Mouse (Mus musculus) limb, embryonic 15.5 days (tissue): ENCODE measurements around the gene Polr2c. TPM values are rescaled to one million over a fixed set of nuclear protein-coding genes. Genes with fewer than 3 reads are reported as not detected.
A peak's percentile ranks its signal among the peaks of the same experiment; 100 is the strongest.

Experiments
- ATAC-seq: fragments of 200-750 bp; cut with Nextera tagmentation; 2 replicates; pipeline ENCODE4 v1.8.0; 2017; ENCODE audit warnings: low read depth, moderate TSS enrichment; ENCODE audit not compliant: insufficient number of reproducible peaks, low FRiP score, low TSS enrichment
- H3K27ac ChIP-seq: fragments of 300-500 bp; sonication (generic); 2 replicates; pipeline ENCODE4 v1.5.1; 2015; ENCODE audit warnings: moderate library complexity, mild to moderate bottlenecking, inconsistent platforms
- H3K27me3 ChIP-seq: fragments of 300-500 bp; sonication (generic); 2 replicates; pipeline ENCODE4 v1.6.1; 2015; ENCODE audit warnings: inconsistent platforms
- H3K36me3 ChIP-seq: fragments of 300-500 bp; sonication (generic); 2 replicates; pipeline ENCODE4 v1.6.1; 2015; ENCODE audit warnings: inconsistent platforms
- H3K4me1 ChIP-seq: fragments of 300-500 bp; sonication (generic); 2 replicates; pipeline ENCODE4 v1.6.1; 2015; ENCODE audit warnings: inconsistent platforms
- H3K4me2 ChIP-seq: fragments of 300-500 bp; sonication (generic); 2 replicates; pipeline ENCODE4 v1.6.1; 2015; ENCODE audit warnings: mild to moderate bottlenecking, inconsistent platforms
- H3K4me3 ChIP-seq: fragments of 300-500 bp; sonication (generic); 2 replicates; pipeline ENCODE4 v1.5.1; 2015; ENCODE audit warnings: mild to moderate bottlenecking, inconsistent platforms
- H3K9ac ChIP-seq: fragments of 300-500 bp; sonication (generic); 2 replicates; pipeline ENCODE4 v1.6.1; 2015; ENCODE audit warnings: inconsistent platforms
- H3K9me3 ChIP-seq: fragments of 300-500 bp; sonication (generic); 2 replicates; pipeline ENCODE4 v1.6.1; 2016; ENCODE audit warnings: inconsistent platforms
- WGBS: fragments of 180-500 bp; shearing (Covaris S2); methylation state at CpG from one replicate; pipeline ENCODE4 v1.1.7; 2015; 5-methylcytosine and 5-hydroxymethylcytosine counted together
- polyA plus RNA-seq: library from polyadenylated mRNA; unstranded; fragments of >200 nt; fragmentation: Nextera tagmentation; extraction: Ambion mirVana; gene quantifications from 2 replicates; pipeline ENCODE4 v1.2.1, GENCODE M21; 2015

The Polr2c gene
- polyA plus RNA-seq, 1 experiment from 2014 or later = 121 TPM

- Histone ChIP-seq H3K27ac (peak overlapping the region; percentile 47; the same call in 1 of the 2 replicates), H3K4me3 (no peak overlapping the region), H3K4me2 (no peak overlapping the region), H3K9me3 (no peaks in the 10 kb centered on the region), H3K4me1 (peaks cover 63% of the 10 kb centered on the region), H3K9ac (no peak overlapping the region), H3K27me3 (no peaks in the 10 kb centered on the region), H3K36me3 (peaks cover 39% of the 10 kb centered on the region)
- 19% methylated on average over 5 of the region's 5 CpGs for WGBS
- no peak for ATAC-seq
These were observed 43.8 kb downstream of the Polr2c start for GRCm38 (mm10) chr8:94901031-94901430.

GRCm38 (mm10) chr8:94903709-94904108, 46.5 kb downstream of the Polr2c start:
- no peaks in the 10 kb centered on the region for H3K9me3 ChIP-seq
- WGBS = 21% methylated on average over 12 of the region's 12 CpGs
- H3K36me3 ChIP-seq = peaks cover 64% of the 10 kb centered on the region
- H3K27me3 ChIP-seq = no peaks in the 10 kb centered on the region
- 0 out of 2 replicates have a peak, but pooled peaks have one; percentile 8 for ATAC-seq
- no peak overlapping the region for H3K4me3 ChIP-seq
- peaks cover 66% of the 10 kb centered on the region for H3K4me1 ChIP-seq
- no peak overlapping the region for H3K9ac ChIP-seq
- H3K27ac ChIP-seq = no peak overlapping the region
- no peak overlapping the region for H3K4me2 ChIP-seq

DNA sequence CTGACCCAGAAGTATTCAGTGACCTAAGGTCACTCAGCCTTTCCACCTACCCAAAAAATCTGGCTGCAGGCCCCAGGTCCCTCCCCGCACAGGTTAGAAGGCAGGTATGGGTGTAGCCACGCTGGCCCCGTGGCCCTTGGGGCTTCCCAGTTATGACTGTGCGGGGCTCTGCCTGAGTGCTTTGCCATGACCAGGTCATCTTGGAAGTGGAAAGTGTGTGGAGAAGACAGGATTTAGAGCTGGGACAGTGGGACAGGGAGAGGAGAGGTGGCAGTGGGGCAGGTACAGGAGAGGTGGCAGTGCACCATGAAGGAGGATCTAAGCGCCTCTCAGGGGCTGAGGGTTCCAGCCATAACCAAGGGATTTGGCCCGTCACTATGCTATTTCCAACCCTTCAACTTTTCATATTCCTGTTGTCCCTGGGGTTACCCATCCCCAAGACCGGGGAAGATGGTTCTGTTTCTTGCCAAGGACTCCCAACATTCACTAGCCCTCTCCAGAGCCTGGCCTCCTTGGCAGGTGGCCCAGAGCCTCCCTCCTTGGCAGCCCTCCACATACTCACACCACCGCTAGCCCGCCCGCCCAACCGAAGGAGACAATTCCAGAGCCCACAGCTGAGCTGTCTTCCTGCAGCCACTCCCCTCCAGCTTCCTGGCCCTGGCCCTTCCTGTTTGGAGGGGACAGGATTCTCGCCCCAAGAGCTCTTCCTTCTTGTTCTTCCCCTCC, 47.4 kb downstream of the Polr2c start:
- peak overlapping the region; percentile 6; the same call in 1 of the 2 replicates for H3K27ac ChIP-seq
- H3K9ac ChIP-seq = no peak overlapping the region
- H3K4me2 ChIP-seq = no peak overlapping the region

GRCm38 (mm10) chr8:94907591-94908300, 50.5 kb downstream of the Polr2c start:
- H3K4me1 ChIP-seq = peaks cover 44% of the 10 kb centered on the region
- peaks cover 93% of the 10 kb centered on the region for H3K36me3 ChIP-seq
- no peak overlapping the region for H3K27ac ChIP-seq

More for the DNA sequence above, 47.4 kb downstream of the Polr2c start:
- ATAC-seq = no peak
- H3K36me3 ChIP-seq = peaks cover 72% of the 10 kb centered on the region
- no peak overlapping the region for H3K4me3 ChIP-seq
- 51% methylated on average over 12 of the region's 12 CpGs for WGBS
- H3K27me3 ChIP-seq = no peaks in the 10 kb centered on the region
- H3K4me1 ChIP-seq = peaks cover 60% of the 10 kb centered on the region
- H3K9me3 ChIP-seq = no peaks in the 10 kb centered on the region

DNA sequence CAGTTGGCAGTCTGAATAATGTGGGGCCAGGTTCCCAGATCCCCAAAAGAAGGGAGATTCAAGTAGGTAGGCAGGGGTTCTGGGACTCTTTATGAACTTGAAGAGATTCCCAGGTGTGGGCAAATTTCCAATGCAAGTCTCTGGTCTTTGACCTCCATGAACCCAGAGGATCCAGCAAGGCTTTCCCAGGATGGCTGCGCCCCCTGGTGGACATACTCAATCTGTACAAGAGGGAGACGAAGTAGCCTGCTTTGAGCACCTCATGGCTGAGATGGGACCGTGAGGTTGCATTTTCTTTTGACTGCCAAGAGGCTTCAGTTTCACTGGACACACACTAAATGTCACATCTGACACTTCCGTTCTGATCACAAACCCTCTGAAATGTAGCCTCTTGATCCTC, 51.6 kb downstream of the Polr2c start:
- H3K4me3 ChIP-seq = no peak overlapping the region
- H3K9me3 ChIP-seq = no peaks in the 10 kb centered on the region
- peaks cover 92% of the 10 kb centered on the region for H3K36me3 ChIP-seq
- WGBS = 5% methylated on average over 4 of the region's 4 CpGs
- H3K27me3 ChIP-seq = peaks cover 9% of the 10 kb centered on the region
- H3K4me1 ChIP-seq = peaks cover 46% of the 10 kb centered on the region
- ATAC-seq = no peak
- no peak overlapping the region for H3K27ac ChIP-seq
- no peak overlapping the region for H3K9ac ChIP-seq
- no peak overlapping the region for H3K4me2 ChIP-seq

More at GRCm38 (mm10) chr8:94907591-94908300, 50.5 kb downstream of the Polr2c start:
- no peak overlapping the region for H3K4me2 ChIP-seq
- H3K9ac ChIP-seq = no peak overlapping the region
- WGBS = 80% methylated on average over 18 of the region's 18 CpGs
- ATAC-seq = no peak
- peaks cover 2% of the 10 kb centered on the region; the same call in 1 of the 2 replicates for H3K27me3 ChIP-seq
- no peak overlapping the region for H3K4me3 ChIP-seq
- no peaks in the 10 kb centered on the region for H3K9me3 ChIP-seq

- H3K27ac ChIP-seq = no peak overlapping the region
- peaks cover 9% of the 10 kb centered on the region for H3K27me3 ChIP-seq
- H3K4me3 ChIP-seq = peak overlapping the region; percentile 31
- peak overlapping the region; percentile 54 for H3K4me2 ChIP-seq
- H3K36me3 ChIP-seq = peaks cover 51% of the 10 kb centered on the region
- no peak overlapping the region for H3K9ac ChIP-seq
- peaks cover 61% of the 10 kb centered on the region for H3K4me1 ChIP-seq
- ATAC-seq = no peak
- no peaks in the 10 kb centered on the region for H3K9me3 ChIP-seq
- WGBS = 15% methylated on average over 77 of the region's 77 CpGs
These were observed 55.9 kb downstream of the Polr2c start for GRCm38 (mm10) chr8:94913061-94913660.

DNA sequence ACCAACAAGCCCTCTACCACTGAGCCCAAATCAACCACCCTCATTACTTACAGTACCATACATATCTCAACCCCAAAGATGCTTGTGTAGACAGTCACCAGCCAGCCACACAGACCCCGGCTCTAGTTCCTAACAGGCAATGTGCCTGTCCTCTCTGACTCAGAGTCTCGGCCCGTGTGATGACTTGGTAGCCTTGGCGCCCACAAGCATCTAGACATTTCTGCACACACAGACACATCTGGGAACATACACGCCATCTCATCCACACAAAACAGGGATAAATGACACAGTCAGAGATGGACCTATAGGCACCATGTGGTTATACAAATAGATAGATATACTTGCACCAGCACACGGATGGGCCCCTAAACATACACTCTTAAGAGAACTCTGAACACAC, 57.0 kb downstream of the Polr2c start:
- Histone ChIP-seq H3K27ac (no peak overlapping the region), H3K9ac (no peak overlapping the region), H3K4me1 (peaks cover 61% of the 10 kb centered on the region), H3K4me2 (peak overlapping the region; percentile 54; the same call in 1 of the 2 replicates), H3K27me3 (peaks cover 9% of the 10 kb centered on the region), H3K36me3 (peaks cover 41% of the 10 kb centered on the region), H3K4me3 (no peak overlapping the region), H3K9me3 (no peaks in the 10 kb centered on the region)
- ATAC-seq = no peak
- WGBS = 51% methylated on average over 6 of the region's 6 CpGs

GRCm38 (mm10) chr8:94914701-94915101, 57.5 kb downstream of the Polr2c start:
- Histone ChIP-seq H3K27me3 (peaks cover 9% of the 10 kb centered on the region), H3K27ac (peak overlapping the region; percentile 59), H3K9ac (no peak overlapping the region), H3K9me3 (no peaks in the 10 kb centered on the region), H3K4me3 (peak overlapping the region; percentile 13), H3K4me2 (peak overlapping the region; percentile 54), H3K36me3 (peaks cover 37% of the 10 kb centered on the region), H3K4me1 (peaks cover 61% of the 10 kb centered on the region)
- 10% methylated on average over 3 of the region's 3 CpGs for WGBS
- ATAC-seq = peak; percentile 59

DNA sequence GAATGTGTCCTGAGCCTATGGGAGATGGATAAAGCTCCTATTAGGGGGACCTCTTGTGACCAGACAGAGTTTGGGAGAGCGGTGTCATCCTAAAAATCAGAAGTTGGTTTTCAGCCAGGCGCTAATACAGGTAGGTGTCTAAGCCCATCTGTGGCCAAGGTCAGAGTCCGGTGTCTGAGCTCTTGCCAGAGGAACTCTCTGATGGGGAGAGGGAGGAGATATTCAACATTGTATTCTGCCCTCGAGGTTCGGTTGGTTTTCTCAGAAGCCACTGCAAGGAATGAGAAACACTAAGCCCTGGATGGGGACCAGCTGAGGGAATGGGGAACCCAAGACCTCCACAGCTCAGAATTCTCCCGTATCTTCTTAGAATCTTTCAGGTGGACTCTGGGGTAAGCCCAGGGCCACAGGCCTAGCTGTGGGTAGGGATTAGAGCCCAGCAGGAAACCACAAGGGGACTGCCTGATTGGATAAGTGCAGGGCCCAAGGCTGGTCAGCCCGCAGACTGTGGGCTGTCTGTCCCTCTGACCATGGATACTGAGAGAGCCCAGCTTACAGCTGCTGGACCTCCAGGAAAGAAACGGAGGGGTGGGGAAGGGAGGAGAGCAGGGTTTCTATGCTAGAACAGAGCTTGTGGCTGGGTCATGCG, 59.2 kb downstream of the Polr2c start:
- H3K4me1 ChIP-seq = peaks cover 59% of the 10 kb centered on the region
- H3K36me3 ChIP-seq = peaks cover 20% of the 10 kb centered on the region
- no peak for ATAC-seq
- H3K4me2 ChIP-seq = peak overlapping the region; percentile 80
- 0 out of 2 replicates have a peak overlapping the region, but pooled peaks have one; percentile 50 for H3K9ac ChIP-seq
- H3K4me3 ChIP-seq = peak overlapping the region; percentile 87
- peak overlapping the region; percentile 94 for H3K27ac ChIP-seq
- no peaks in the 10 kb centered on the region for H3K9me3 ChIP-seq
- peaks cover 9% of the 10 kb centered on the region for H3K27me3 ChIP-seq
- WGBS = 32% methylated on average over 9 of the region's 9 CpGs

GRCm38 (mm10) chr8:94916960-94917324, 59.7 kb downstream of the Polr2c start:
- Histone ChIP-seq H3K4me1 (peaks cover 54% of the 10 kb centered on the region), H3K4me2 (peak overlapping the region; percentile 80), H3K9ac (peak overlapping the region; percentile 50; the same call in 1 of the 2 replicates), H3K36me3 (peaks cover 14% of the 10 kb centered on the region), H3K9me3 (no peaks in the 10 kb centered on the region), H3K27ac (peak overlapping the region; percentile 94), H3K27me3 (peaks cover 9% of the 10 kb centered on the region), H3K4me3 (peak overlapping the region; percentile 87)
- no peak for ATAC-seq
- 3% methylated on average over 10 of the region's 10 CpGs for WGBS

DNA sequence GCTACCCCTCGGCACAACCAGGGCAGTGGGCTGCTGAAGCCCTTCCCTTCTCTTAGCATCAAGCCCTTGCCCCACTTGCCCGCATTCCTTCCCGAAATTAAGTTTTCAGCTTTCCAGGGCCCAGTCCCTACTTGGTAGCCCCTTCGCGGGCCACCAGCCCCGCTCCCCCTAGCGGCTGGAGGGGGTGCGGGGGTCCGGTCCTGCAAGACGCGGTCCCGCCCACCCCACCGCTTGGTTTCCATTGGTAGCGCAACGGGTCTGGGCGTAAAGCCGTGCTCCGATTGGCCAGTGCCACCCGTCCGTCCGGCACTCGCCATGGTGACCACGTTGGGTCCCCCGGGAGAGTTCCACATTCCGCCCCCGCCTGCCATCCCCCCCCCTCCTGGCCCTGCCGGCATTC, 60.1 kb downstream of the Polr2c start:
- under 1% methylated on average over 25 of the region's 27 CpGs for WGBS
- Histone ChIP-seq H3K36me3 (peaks cover 10% of the 10 kb centered on the region; the same call in 1 of the 2 replicates), H3K9ac (peak overlapping the region; percentile 68), H3K4me2 (peak overlapping the region; percentile 80), H3K9me3 (no peaks in the 10 kb centered on the region), H3K4me1 (peaks cover 50% of the 10 kb centered on the region), H3K4me3 (peak overlapping the region; percentile 87), H3K27me3 (peaks cover 9% of the 10 kb centered on the region), H3K27ac (peak overlapping the region; percentile 94)
- peak; percentile 93 for ATAC-seq
